Mouse (Mus musculus) lung, postnatal 25 days (tissue): ENCODE results near the gene 1810065E05Rik.

ENCODE experiments used
- DNase-seq: peaks from one replicate; pipeline ENCODE4 v3.0.0; 2022; ENCODE audit warnings: low spot score

The 1810065E05Rik gene

DNA sequence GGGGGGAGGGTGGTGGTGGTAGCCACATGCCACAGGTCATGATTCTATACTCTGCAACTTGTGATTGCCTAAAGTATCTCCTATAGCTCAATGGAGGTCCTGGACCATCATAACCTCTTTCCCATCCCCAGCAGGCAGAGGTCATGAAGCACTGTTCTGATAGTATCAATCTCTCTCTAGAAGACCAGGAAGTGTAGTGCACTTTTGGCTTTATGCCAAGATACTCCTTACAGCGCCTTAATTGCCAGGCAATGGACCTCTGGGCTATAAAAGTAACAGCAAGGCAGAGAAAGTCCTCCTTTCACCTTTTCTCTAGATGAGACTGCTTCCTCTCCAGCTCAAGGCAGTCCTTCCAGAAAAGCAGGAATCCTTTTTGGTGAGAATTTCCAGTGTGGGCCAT lies at the start of gene 1810065E05Rik:
TSS of gene 1810065E05Rik (plus strand) at position 297 of the 400 bp plus-strand sequence.
- DNase-seq, result no peak

DNA sequence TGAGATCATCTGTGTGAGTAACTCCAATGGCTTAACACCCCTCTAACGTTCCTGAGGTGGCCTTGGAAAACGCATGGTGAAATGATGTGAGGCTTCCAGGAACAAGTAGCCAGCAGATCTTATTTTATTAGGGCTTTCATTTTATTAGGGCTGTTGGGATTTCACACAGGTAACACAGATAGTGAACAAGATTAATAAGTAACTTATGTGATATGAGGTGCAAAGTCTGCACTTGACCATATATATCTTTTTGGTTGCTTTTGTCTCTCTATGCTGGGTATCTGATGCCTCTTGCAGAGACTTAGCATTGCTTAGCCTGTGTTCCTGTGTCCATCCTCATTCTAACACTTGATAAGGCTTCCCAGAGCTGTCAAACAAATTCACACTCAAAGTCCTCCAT lies 43.6 kb upstream of the 1810065E05Rik start:
- no peak for DNase-seq

DNA sequence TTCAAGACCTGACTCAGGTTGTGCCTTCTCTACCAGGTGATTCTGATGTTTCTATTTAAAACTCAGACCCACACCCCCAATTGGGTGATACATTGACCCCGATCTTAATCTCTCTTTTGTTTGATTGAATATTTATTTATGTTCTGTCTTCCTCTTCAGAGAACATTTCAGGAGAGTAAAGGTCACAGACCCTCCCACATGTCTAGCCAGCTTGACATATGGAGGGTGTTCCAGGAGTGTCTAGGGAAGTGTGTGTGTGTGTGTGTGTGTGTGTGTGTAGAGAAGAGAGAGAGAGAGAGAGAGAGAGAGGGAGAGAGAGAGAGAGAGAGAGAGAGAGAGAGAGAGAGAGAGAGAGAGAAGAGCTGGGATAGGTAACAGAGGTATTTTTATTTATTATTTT lies 43.2 kb upstream of the 1810065E05Rik start:
- DNase-seq, result no peak

- no peak for DNase-seq
These were observed 42.1 kb upstream of the 1810065E05Rik start, which contains the start of gene Lypd8 for GRCm38 (mm10) chr11:58378763-58379278. Lypd8 (plus strand) TSS chr11:58379043.

DNA sequence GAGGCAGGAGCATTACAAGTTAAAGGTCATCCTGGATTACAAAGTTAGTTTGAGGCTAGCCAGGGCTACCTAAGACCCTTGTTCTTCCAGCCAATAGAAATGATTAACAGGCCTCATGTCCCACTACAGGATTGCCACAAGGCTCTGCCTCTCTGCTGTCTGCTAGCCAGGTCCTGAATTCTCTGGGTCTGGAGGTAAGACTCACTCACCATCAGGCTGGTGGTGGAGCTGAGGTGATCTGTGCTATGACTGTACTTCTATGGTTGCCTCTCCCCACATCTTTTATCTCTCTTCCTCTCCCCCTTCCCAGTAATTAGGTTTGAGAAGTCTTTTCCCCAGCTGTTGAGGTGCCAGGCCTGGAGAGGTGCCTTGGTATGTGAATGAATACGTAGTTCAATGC lies 41.4 kb upstream of the 1810065E05Rik start:
- DNase-seq, result no peak

DNA sequence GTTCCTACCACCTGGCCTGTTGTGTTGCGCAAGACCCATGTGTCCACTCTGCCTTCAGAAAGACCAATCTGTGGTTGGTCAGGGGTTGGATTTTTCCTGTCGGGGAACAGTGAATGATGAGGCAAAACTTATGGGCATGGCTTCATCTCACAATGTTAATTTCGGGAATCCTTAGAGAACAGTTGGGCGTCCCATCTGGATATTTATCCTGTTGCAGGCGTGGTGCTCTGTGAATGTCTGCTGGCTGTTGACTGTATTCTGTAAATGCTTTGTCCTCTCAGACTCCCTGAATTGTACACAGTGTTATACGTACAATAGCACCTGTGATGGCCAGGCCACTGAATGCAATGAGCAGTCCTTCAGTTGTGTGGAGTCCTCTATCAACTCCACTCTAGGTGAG lies 38.4 kb upstream of the 1810065E05Rik start:
- no peak for DNase-seq

- no peak for DNase-seq
These were observed 20.8 kb upstream of the 1810065E05Rik start for GRCm38 (mm10) chr11:58399985-58400645.

DNA sequence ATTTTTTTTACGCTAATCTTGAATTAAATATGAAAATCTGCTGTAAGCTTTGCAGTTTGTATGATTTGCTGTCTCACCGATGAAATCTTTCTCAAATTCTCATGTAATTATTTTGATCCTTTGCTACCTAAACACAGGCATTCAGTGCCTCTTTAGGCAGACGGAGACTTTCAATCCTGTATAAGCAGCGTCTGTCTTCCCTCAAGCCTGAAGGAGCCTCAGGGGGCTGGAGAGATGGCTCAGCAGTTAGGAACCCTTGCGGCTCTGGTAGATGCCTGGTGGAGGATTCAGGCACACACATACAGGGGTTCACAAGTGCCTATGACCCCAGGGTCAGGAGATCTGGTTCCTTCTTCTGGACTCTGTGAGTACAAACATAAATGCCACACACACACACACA lies 20.3 kb upstream of the 1810065E05Rik start:
- DNase-seq, result no peak

- no peak for DNase-seq
These were observed 12.8 kb upstream of the 1810065E05Rik start for GRCm38 (mm10) chr11:58408066-58408465.

- DNase-seq, result no peak
These were observed 2.6 kb upstream of the 1810065E05Rik start for GRCm38 (mm10) chr11:58418336-58418735.

- no peak for DNase-seq
These were observed 11.3 kb downstream of the 1810065E05Rik start, which contains the start of gene Gm12253 for GRCm38 (mm10) chr11:58432259-58432658. Gm12253 (plus strand) TSS chr11:58432559.

DNA sequence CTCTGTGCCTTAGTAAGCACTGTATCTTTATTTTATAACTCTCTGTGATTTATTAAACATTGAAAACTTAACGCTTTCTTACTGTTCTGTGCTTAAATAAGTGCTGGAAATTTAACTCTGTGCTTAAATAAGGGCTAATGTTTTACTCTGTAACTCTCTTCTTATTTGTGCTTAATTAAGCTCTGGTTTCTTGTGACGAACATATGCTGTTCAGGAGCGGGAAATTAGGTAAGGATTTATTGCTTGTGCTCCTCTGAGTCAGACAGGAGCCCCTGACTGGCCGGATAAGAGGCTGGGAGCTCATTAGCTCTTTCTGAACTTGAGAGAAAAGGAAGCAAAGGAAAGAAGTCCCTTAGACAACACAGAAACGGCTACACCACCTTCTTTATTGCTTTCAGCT lies 17.0 kb downstream of the 1810065E05Rik start:
- no peak for DNase-seq

GRCm38 (mm10) chr11:58452759-58453158 lies 31.8 kb downstream of the 1810065E05Rik start, which contains the start of gene Lypd9:
Lypd9 (minus strand) TSS chr11:58452923.
- DNase-seq, result no peak

DNA sequence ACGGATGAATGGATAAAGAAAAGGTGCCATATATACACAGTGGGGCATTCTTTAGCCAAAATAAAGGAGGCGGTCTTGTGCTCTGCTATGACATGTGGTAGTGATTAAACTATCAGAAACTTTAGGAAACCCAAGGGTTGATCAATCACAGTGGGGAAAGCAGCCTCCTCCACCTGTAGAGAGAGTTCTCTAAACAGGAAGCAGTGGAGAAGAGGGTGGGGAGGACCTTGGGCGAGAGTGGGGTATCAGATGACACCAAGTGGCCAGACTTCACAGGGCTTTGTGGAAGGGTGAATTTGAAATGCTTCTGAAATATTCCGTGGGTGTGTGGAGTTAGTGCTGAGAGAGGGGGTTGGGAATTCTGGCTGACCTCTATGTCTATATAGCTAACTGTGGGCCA lies 32.7 kb downstream of the 1810065E05Rik start:
- DNase-seq, result no peak

GRCm38 (mm10) chr11:58462170-58462569 lies 41.3 kb downstream of the 1810065E05Rik start, which contains the start of gene Olfr30:
Olfr30 (minus strand) TSS chr11:58462270.
- no peak for DNase-seq
